Mouse (Mus musculus) megakaryocyte, embryonic 14.5 days (primary cell): ENCODE measurements around the gene Sema6d.

ENCODE experiments used
- FLI1 ChIP-seq: IDR thresholded peaks from 2 replicates; pipeline ENCODE4 v1.6.1; 2012; ENCODE audit warnings: low read length, inconsistent platforms, mixed read lengths
- GATA1 ChIP-seq: IDR thresholded peaks from 3 replicates; pipeline ENCODE4 v1.6.1; 2012; ENCODE audit warnings: mixed read lengths, low read length, inconsistent platforms, borderline replicate concordance

- TF ChIP-seq FLI1 (no peak), GATA1 (no peak)
Measured at GRCm38 (mm10) chr2:124659601-124660000, 569.8 kb downstream of the Sema6d start.
